Mouse (Mus musculus) limb, embryonic 11.5 days (tissue): ENCODE results near the gene Tmem51. TPM values are rescaled to one million over a fixed set of nuclear protein-coding genes. Genes with fewer than 3 reads are reported as not detected.

ENCODE experiments used
- ATAC-seq: fragments of 200-750 bp; cut with Nextera tagmentation; 2 replicates; pipeline ENCODE4 v1.8.0; 2017; ENCODE audit warnings: low read depth; ENCODE audit not compliant: insufficient number of reproducible peaks, low FRiP score, low TSS enrichment
- DNase-seq: peaks from one replicate; pipeline ENCODE4 v3.0.0-alpha.2; 2015; ENCODE audit warnings: low spot score
- H3K27ac ChIP-seq: fragments of 300-500 bp; sonication (generic); replicated peaks from 2 replicates; pipeline ENCODE4 v1.5.1; 2014; ENCODE audit warnings: low read depth, mild to moderate bottlenecking, low read length
- H3K27me3 ChIP-seq: fragments of 300-500 bp; sonication (generic); 2 replicates; pipeline ENCODE4 v1.6.1; 2014; ENCODE audit warnings: mild to moderate bottlenecking, low read length, mixed read lengths; ENCODE audit not compliant: control insufficient read depth, insufficient read depth
- H3K36me3 ChIP-seq: fragments of 300-500 bp; sonication (generic); 2 replicates; pipeline ENCODE4 v1.6.1; 2014; ENCODE audit warnings: mild to moderate bottlenecking, low read length, moderate library complexity, mixed read lengths; ENCODE audit not compliant: control insufficient read depth, insufficient read depth
- H3K4me1 ChIP-seq: fragments of 300-500 bp; sonication (generic); 2 replicates; pipeline ENCODE4 v1.6.1; 2014; ENCODE audit warnings: low read length, mixed read lengths; ENCODE audit not compliant: control insufficient read depth, insufficient read depth
- H3K4me2 ChIP-seq: fragments of 300-500 bp; sonication (generic); 2 replicates; pipeline ENCODE4 v1.6.1; 2014; ENCODE audit warnings: low read depth, mild to moderate bottlenecking, moderate library complexity; ENCODE audit not compliant: severe bottlenecking
- H3K4me3 ChIP-seq: fragments of 300-500 bp; sonication (generic); 2 replicates; pipeline ENCODE4 v1.5.1; 2014; ENCODE audit warnings: low read depth, low read length
- H3K9ac ChIP-seq: fragments of 300-500 bp; sonication (generic); 2 replicates; pipeline ENCODE4 v1.6.1; 2014; ENCODE audit warnings: mild to moderate bottlenecking, low read length
- H3K9me3 ChIP-seq: fragments of 300-500 bp; sonication (generic); 2 replicates; pipeline ENCODE4 v1.6.1; 2016; ENCODE audit warnings: low read length; ENCODE audit not compliant: control insufficient read depth
- WGBS: fragments of 180-500 bp; shearing (Covaris S2); extraction: QIAGEN DNeasy Blood & Tissue Kit; methylation state at CpG from one replicate; pipeline ENCODE4 v1.1.7; 2014; 5-methylcytosine and 5-hydroxymethylcytosine counted together
- polyA plus RNA-seq: library from polyadenylated mRNA; unstranded; fragments of >200 nt; fragmentation: Nextera tagmentation; extraction: Ambion mirVana; gene quantifications from 2 replicates; pipeline ENCODE4 v1.2.1, GENCODE M21; 2014

The Tmem51 gene
- polyA plus RNA-seq, 1 experiment from 2014 or later: 11.1 TPM

- no peak overlapping the region for H3K27ac ChIP-seq
- H3K9me3 ChIP-seq: no peaks in the 10 kb centered on the region
- no peak overlapping the region for H3K4me2 ChIP-seq
- no peaks in the 10 kb centered on the region for H3K36me3 ChIP-seq
- 49% methylated on average over 12 of the region's 12 CpGs for WGBS
- DNase-seq (no peak), ATAC-seq (no peak)
- H3K27me3 ChIP-seq: no peaks in the 10 kb centered on the region
- no peaks in the 10 kb centered on the region for H3K4me1 ChIP-seq
- H3K9ac ChIP-seq: no peak overlapping the region
- H3K4me3 ChIP-seq: no peak overlapping the region
These were observed 19.1 kb upstream of the Tmem51 start for GRCm38 (mm10) chr4:142103081-142103671.

GRCm38 (mm10) chr4:142098303-142098702 lies 14.2 kb upstream of the Tmem51 start:
- Histone ChIP-seq H3K9me3 (no peaks in the 10 kb centered on the region), H3K4me1 (0 out of 2 replicates have a peak, but pooled peaks cover 4% of the 10 kb centered on the region), H3K9ac (no peak overlapping the region), H3K27me3 (no peaks in the 10 kb centered on the region), H3K27ac (no peak overlapping the region), H3K36me3 (no peaks in the 10 kb centered on the region), H3K4me2 (no peak overlapping the region), H3K4me3 (no peak overlapping the region)
- 31% methylated on average over 8 of the region's 8 CpGs for WGBS
- peak; percentile 37; the same call in 1 of the 2 replicates for ATAC-seq
- peak; percentile 84 for DNase-seq

- no peak overlapping the region for H3K27ac ChIP-seq
- no peaks in the 10 kb centered on the region for H3K36me3 ChIP-seq
- H3K9ac ChIP-seq: no peak overlapping the region
- H3K4me1 ChIP-seq: 0 out of 2 replicates have a peak, but pooled peaks cover 4% of the 10 kb centered on the region
- ATAC-seq (no peak), DNase-seq (no peak)
- 18% methylated on average over 5 of the region's 5 CpGs for WGBS
- H3K4me2 ChIP-seq: no peak overlapping the region
- H3K9me3 ChIP-seq: no peaks in the 10 kb centered on the region
- no peaks in the 10 kb centered on the region for H3K27me3 ChIP-seq
- H3K4me3 ChIP-seq: no peak overlapping the region
These were observed 13.8 kb upstream of the Tmem51 start for GRCm38 (mm10) chr4:142097871-142098270.

- no peak overlapping the region for H3K9ac ChIP-seq
- H3K9me3 ChIP-seq: no peaks in the 10 kb centered on the region
- no peaks in the 10 kb centered on the region for H3K27me3 ChIP-seq
- no peaks in the 10 kb centered on the region for H3K36me3 ChIP-seq
- WGBS: 72% methylated on average over 15 of the region's 15 CpGs
- DNase-seq (no peak), ATAC-seq (no peak)
- H3K4me3 ChIP-seq: no peak overlapping the region
- H3K27ac ChIP-seq: no peak overlapping the region
- 0 out of 2 replicates have a peak, but pooled peaks cover 4% of the 10 kb centered on the region for H3K4me1 ChIP-seq
- H3K4me2 ChIP-seq: no peak overlapping the region
These were observed 11.6 kb upstream of the Tmem51 start for GRCm38 (mm10) chr4:142095513-142096241.

GRCm38 (mm10) chr4:142094386-142094785 lies 10.3 kb upstream of the Tmem51 start:
- ATAC-seq (no peak), DNase-seq (no peak)
- no peak overlapping the region for H3K27ac ChIP-seq
- no peak overlapping the region for H3K4me3 ChIP-seq
- no peaks in the 10 kb centered on the region for H3K36me3 ChIP-seq
- H3K9ac ChIP-seq: no peak overlapping the region
- 84% methylated on average over 11 of the region's 11 CpGs for WGBS
- 0 out of 2 replicates have a peak, but pooled peaks cover 4% of the 10 kb centered on the region for H3K4me1 ChIP-seq
- H3K9me3 ChIP-seq: no peaks in the 10 kb centered on the region
- no peak overlapping the region for H3K4me2 ChIP-seq
- no peaks in the 10 kb centered on the region for H3K27me3 ChIP-seq

GRCm38 (mm10) chr4:142091100-142091499 lies 7.0 kb upstream of the Tmem51 start:
- Histone ChIP-seq H3K27ac (no peak overlapping the region), H3K4me1 (0 out of 2 replicates have a peak, but pooled peaks cover 3% of the 10 kb centered on the region), H3K4me3 (no peak overlapping the region), H3K9me3 (no peaks in the 10 kb centered on the region), H3K36me3 (no peaks in the 10 kb centered on the region), H3K9ac (no peak overlapping the region), H3K27me3 (no peaks in the 10 kb centered on the region), H3K4me2 (no peak overlapping the region)
- ATAC-seq (no peak), DNase-seq (no peak)
- 60% methylated on average over 2 of the region's 2 CpGs for WGBS

GRCm38 (mm10) chr4:142089966-142090365 lies 5.9 kb upstream of the Tmem51 start:
- no peak overlapping the region for H3K4me2 ChIP-seq

GRCm38 (mm10) chr4:142088836-142089235 lies 4.7 kb upstream of the Tmem51 start:
- ATAC-seq (no peak), DNase-seq (no peak)
- H3K4me1 ChIP-seq: peaks cover 6% of the 10 kb centered on the region; the same call in 1 of the 2 replicates
- no peaks in the 10 kb centered on the region for H3K9me3 ChIP-seq
- H3K4me2 ChIP-seq: no peak overlapping the region
- no peak overlapping the region for H3K4me3 ChIP-seq
- H3K9ac ChIP-seq: no peak overlapping the region
- H3K27ac ChIP-seq: no peak overlapping the region
- H3K36me3 ChIP-seq: no peaks in the 10 kb centered on the region
- 66% methylated on average over 6 of the region's 6 CpGs for WGBS
- H3K27me3 ChIP-seq: peaks cover 4% of the 10 kb centered on the region; the same call in 1 of the 2 replicates

More at GRCm38 (mm10) chr4:142089966-142090365, 5.9 kb upstream of the Tmem51 start:
- Histone ChIP-seq H3K36me3 (no peaks in the 10 kb centered on the region), H3K4me1 (peaks cover 6% of the 10 kb centered on the region; the same call in 1 of the 2 replicates), H3K9me3 (no peaks in the 10 kb centered on the region), H3K9ac (no peak overlapping the region), H3K27me3 (peaks cover 4% of the 10 kb centered on the region; the same call in 1 of the 2 replicates), H3K27ac (no peak overlapping the region), H3K4me3 (no peak overlapping the region)
- ATAC-seq (no peak), DNase-seq (no peak)
- WGBS: 72% methylated on average over 6 of the region's 6 CpGs
